Mouse (Mus musculus) heart, adult 2 months (tissue): Measurements from ENCODE around the gene Eno1.

Experiments used
- CTCF ChIP-seq: fragments of 200-600 bp; IDR thresholded peaks from 2 replicates; pipeline ENCODE4 v1.8.1; 2022; ENCODE audit warnings: antibody characterized with exemption, mild to moderate bottlenecking, moderate library complexity
- POLR2A ChIP-seq: fragments of 200-500 bp; IDR thresholded peaks from 2 replicates; pipeline ENCODE4 v1.6.1; 2011; ENCODE audit warnings: mild to moderate bottlenecking, low read depth, low read length, control low read depth; ENCODE audit not compliant: insufficient read depth

DNA sequence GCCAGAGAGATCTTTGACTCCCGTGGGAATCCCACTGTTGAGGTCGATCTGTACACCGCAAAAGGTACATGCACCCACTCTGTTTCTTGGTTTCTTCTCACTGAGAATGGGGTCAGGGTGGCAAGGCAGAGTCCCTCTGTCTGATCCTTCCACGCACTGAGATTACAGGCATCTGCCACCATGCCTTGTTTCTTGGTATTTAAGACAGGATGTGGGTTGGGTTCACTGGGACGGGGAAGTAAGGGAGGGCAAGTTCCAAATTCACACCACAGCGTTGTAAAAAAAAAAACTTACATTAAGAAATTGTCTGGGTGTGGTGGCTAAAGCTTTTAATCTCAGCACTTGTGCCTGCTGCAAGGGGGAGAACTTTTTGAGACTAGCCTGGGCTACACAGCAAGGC is 3.0 kb downstream of the Eno1 start:
- no peak for TF ChIP-seq CTCF
- TF ChIP-seq POLR2A: no peak
